Mouse (Mus musculus) adrenal gland, adult (tissue): ENCODE measurements around the gene Raly.

Experiments
- DNase-seq, 2 experiments: peaks; one replicate each; pipeline ENCODE4 v3.0.0; 2022 to 2023; ENCODE audit warnings: low spot score in 1 of 2; ENCODE audit not compliant: inconsistent age in 2 of 2

Raly gene

GRCm38 (mm10) chr2:154790656-154791483, at the start of gene Raly, which contains the start of gene a:
TSS of gene Raly (plus strand) at chr2:154791096.
TSS of gene a (plus strand) at chr2:154791402.
- DNase-seq, result peak; percentile 99

DNA sequence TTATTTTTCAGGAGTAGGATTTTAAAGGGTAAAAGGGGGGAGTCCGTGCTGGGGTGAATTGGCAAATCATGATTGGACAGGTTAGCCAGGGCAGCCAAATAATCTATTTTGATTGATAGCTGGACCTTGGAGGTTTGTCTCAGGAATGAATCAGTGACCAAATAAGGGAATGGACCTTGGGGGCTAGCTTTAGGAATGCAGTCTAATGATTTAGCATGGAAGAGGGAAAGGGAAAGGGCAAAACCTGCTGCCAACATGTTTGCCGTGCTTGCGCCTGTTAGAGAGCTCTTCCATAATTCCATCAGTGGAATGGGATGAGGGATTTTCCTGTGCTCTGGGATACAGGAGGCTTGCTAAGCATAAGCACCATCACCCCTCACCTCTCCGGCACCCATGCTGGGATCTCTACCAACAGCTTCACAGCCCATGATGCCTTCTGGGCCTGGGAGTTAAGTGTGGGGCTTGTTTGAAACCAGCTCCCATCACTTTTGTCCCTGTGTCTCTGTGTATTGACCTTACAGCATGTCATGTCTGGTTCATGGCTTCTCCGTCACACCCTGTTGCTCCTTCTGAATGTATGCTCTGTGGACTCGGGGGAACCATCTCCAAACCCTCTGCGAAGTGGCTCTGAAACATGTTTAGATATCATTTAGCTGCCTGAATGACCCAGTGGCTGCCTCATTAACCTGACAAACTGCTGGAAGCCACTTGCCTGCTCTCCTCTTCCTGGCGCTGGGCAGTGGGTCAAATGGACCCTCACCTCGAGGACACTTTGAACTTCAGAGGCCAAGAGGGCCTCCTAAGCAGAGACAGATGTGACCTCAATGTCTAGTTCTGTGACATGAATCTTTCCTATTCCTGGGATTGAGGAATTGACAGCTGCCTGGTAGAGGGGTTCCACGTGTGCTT, 47.7 kb upstream of the Raly start:
- peak; percentile 80 to 93 for DNase-seq

- peak in 1 of 2 experiments; percentile 56 for DNase-seq
These were observed 47.0 kb upstream of the Raly start for GRCm38 (mm10) chr2:154743915-154744314.

- DNase-seq, result no peak
These were observed 42.5 kb upstream of the Raly start for GRCm38 (mm10) chr2:154748383-154748782.

GRCm38 (mm10) chr2:154749046-154750036, 41.6 kb upstream of the Raly start:
- peak; percentile 62 to 72 for DNase-seq

- DNase-seq, result peak; percentile 87 to 92
These were observed 39.0 kb upstream of the Raly start for GRCm38 (mm10) chr2:154751924-154752323.

- peak in 1 of 2 experiments; percentile 21 for DNase-seq
These were observed 36.8 kb upstream of the Raly start for GRCm38 (mm10) chr2:154754068-154754560.

DNA sequence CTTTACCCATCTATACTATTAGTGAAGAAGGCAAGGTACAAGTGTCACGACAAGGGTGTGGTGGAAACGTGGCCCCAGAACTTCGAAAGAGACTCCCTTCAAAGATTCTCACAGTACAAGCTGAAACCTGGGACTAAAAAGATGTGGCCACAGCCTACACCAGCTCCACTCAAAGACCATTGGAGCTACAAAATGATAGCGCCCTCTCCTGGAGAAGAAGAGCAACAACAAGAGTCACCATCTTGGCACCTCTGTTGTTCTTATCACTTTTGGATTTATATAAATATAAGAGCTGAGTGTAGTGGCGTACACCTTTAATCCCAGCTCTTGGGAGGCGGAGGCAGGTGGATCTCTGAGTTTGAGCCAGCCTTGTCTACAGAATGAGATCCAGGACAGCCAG, 35.1 kb upstream of the Raly start:
- DNase-seq, result peak in 1 of 2 experiments; percentile 65

GRCm38 (mm10) chr2:154757691-154758090, 33.2 kb upstream of the Raly start:
- DNase-seq, result no peak

- peak in 1 of 2 experiments; percentile 3 for DNase-seq
These were observed 32.4 kb upstream of the Raly start for GRCm38 (mm10) chr2:154758454-154758853.

GRCm38 (mm10) chr2:154763226-154763625, 27.7 kb upstream of the Raly start:
- no peak for DNase-seq

DNA sequence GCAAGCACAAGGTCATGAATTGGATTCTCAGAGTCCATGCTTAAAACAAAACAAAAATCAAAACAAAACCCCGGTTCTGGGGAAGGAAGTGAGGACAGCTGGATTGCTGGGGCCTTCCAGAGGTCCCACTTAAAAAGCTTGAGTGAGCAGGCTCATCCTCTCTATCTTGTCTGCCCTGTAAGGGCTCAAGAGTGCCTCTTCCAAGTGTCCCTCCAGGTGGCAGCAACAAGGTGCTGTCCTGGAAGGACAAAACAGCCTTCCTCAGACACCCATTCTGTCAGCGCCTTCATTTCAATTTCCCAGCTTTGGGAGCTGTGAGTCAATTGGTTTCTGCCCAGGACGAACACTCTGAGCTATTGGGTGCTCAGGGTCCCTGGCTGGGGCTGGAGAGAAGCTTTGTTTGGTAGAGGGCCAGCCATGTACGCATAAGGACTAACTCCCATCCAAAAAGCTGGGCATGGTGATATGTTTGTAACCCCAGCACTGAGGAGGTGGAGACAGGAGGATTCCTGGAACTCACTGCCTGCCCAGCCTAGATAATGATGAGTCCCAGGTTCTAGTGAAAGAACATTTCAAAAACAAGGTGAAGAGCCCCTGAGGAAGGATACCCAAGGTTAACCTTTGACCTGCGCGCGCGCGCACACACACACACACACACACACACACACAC, 25.9 kb upstream of the Raly start:
- DNase-seq, result no peak

DNA sequence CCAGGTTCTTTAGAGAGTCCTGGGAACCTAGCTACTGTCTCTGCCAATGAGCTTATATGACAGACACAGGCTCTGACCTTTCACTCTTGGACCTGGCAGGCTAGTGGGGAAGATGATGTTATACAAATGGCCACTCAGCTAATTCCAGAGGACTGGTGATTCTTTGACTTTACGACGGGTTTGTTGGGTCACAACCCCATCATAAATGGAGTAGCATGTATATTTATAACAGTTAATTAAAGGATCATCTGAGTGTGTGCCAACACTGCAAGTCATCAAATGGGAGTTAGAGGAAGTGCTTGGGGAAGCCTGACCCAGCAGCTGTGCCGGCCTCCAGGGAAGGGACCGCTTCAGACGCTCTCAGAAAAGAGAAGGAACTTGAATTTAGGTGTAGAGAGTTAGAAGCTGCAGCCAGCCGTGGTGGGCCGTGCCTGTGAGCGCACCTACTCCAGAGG, 25.3 kb upstream of the Raly start:
- no peak for DNase-seq

DNA sequence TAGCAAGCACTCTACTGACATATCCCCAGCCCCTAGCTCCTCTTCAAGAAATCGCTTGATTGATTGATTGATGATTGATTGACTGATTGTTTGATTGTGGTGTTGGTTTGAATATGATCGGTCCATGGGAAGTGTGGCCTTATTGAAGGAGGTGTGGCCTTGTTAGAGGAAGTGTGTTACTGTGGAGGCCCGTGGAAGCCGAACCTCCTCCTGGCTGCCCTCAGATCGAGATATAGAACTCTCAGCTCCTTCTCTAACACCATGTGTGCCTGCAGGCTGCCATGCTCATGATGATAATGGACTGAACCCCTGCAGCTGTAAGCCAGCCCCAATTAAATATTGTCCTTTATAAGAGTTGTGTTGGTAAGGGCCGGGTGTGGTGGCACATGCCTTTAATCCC, 23.8 kb upstream of the Raly start:
- no peak for DNase-seq

DNA sequence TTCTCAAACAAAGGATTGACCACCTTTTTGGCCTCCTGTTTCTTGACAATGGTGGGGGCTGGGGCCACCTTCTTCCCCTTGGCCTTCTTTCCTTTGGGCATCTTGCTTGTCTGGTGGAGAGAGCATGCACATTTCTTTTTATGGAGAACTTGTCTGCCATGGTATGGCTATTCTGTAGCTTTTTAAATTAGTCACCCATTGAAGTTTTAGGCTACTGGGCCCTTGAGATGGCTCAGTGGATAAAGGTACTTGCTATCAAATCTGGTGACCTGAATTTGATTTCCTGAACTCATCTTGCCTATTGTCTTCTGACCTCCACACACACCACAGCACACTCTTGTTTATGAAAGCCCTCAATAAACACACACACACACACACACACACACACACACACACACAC, 21.0 kb upstream of the Raly start, which contains the start of gene Gm14214:
Gene Gm14214, minus strand, starts transcription at position 101 of the 400 bp plus-strand sequence.
- DNase-seq, result no peak

DNA sequence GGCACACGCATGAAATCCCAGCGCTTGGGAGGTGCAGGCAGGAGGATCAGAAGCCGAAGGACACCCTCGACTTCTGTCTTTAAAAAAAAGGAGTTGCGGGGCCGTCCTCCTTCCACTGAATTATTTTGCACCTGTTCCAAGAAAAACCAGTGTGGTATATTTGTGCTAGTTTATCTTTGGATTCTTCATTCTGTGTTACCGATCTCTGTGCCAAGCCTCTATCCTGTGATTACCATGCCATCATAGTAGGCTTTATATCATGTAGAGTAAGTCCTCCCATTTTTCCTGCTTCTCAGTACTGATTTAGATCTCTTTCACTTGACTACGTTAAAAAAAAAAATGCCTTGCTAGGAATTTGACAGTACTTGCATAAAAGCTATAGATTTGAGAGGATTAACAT, 19.3 kb upstream of the Raly start:
- no peak for DNase-seq

DNA sequence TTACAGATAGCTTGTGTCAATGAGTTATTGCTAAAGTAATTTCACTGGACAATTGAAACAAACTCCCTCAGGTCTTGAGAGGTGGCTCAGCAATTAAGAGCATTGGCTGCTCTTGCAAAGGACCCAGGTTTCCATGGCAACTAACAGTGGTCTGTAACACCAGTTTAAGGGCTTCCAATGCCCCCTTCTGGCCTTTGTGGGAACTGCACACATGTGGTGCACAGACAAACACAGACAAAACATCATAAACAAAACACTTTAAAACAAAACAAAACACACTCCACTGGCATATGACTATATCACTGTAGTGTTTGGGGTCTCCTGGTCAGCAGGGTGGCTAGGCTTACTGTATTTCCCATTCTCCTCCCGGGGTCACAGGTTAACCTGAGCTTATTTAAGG, 16.9 kb upstream of the Raly start:
- DNase-seq, result peak in 1 of 2 experiments; percentile 66

GRCm38 (mm10) chr2:154776496-154776895, 14.4 kb upstream of the Raly start:
- DNase-seq, result peak; percentile 85 to 92

- no peak for DNase-seq
These were observed 11.2 kb upstream of the Raly start for GRCm38 (mm10) chr2:154779648-154780047.

- no peak for DNase-seq
These were observed 8.5 kb upstream of the Raly start for GRCm38 (mm10) chr2:154782361-154782760.
